Mouse (Mus musculus) limb, embryonic 14.5 days (tissue): Measurements from ENCODE around the gene Fam53b. TPM values are rescaled to one million over a fixed set of nuclear protein-coding genes. Genes with fewer than 3 reads are reported as not detected.

Experiments
- ATAC-seq: fragments of 200-750 bp; cut with Nextera tagmentation; 2 replicates; pipeline ENCODE4 v1.8.0; 2017; ENCODE audit warnings: low read depth, moderate number of reproducible peaks, moderate TSS enrichment; ENCODE audit not compliant: low FRiP score
- DNase-seq: peaks from one replicate; pipeline ENCODE4 v3.0.0-alpha.2; 2015; ENCODE audit warnings: low spot score
- H3K27ac ChIP-seq: fragments of 300-500 bp; sonication (generic); replicated peaks from 2 replicates; pipeline ENCODE4 v1.5.1; 2014; ENCODE audit warnings: low read depth, mild to moderate bottlenecking, low read length, moderate library complexity, mixed read lengths
- H3K27me3 ChIP-seq: fragments of 300-500 bp; sonication (generic); 2 replicates; pipeline ENCODE4 v1.6.1; 2014; ENCODE audit warnings: low read length, mixed read lengths; ENCODE audit not compliant: control insufficient read depth, insufficient read depth
- H3K36me3 ChIP-seq: fragments of 300-500 bp; sonication (generic); 2 replicates; pipeline ENCODE4 v1.6.1; 2014; ENCODE audit warnings: mild to moderate bottlenecking, low read length, moderate library complexity, mixed read lengths; ENCODE audit not compliant: control insufficient read depth, insufficient read depth
- H3K4me1 ChIP-seq: fragments of 300-500 bp; sonication (generic); 2 replicates; pipeline ENCODE4 v1.6.1; 2014; ENCODE audit warnings: antibody characterized with exemption, low read length, mixed read lengths; ENCODE audit not compliant: control insufficient read depth, insufficient read depth
- H3K4me2 ChIP-seq: fragments of 300-500 bp; sonication (generic); replicated peaks from 2 replicates; pipeline ENCODE4 v1.6.1; 2014; ENCODE audit warnings: low read depth, mild to moderate bottlenecking, low read length, moderate library complexity; ENCODE audit not compliant: severe bottlenecking
- H3K4me3 ChIP-seq: fragments of 300-500 bp; sonication (generic); replicated peaks from 2 replicates; pipeline ENCODE4 v1.5.1; 2014; ENCODE audit warnings: low read length
- H3K9ac ChIP-seq: fragments of 300-500 bp; sonication (generic); 2 replicates; pipeline ENCODE4 v1.6.1; 2014; ENCODE audit warnings: mild to moderate bottlenecking, low read depth, low read length, moderate library complexity; ENCODE audit not compliant: severe bottlenecking
- H3K9me3 ChIP-seq: fragments of 300-500 bp; sonication (generic); 2 replicates; pipeline ENCODE4 v1.6.1; 2016; ENCODE audit warnings: low read length; ENCODE audit not compliant: control insufficient read depth
- POLR2A ChIP-seq: fragments of 200-500 bp; IDR thresholded peaks from 2 replicates; pipeline ENCODE4 v1.8.0; 2012; ENCODE audit warnings: inconsistent platforms, mild to moderate bottlenecking, moderate library complexity, borderline replicate concordance; ENCODE audit not compliant: insufficient read depth, insufficient read length; ENCODE audit errors: extremely low read depth
- WGBS: fragments of 180-500 bp; shearing (Covaris S2); extraction: QIAGEN DNeasy Blood & Tissue Kit; methylation state at CpG from one replicate; pipeline ENCODE4 v1.1.7; 2014; 5-methylcytosine and 5-hydroxymethylcytosine counted together
- polyA plus RNA-seq, 2 experiments: library from polyadenylated mRNA; depleted of rRNA in 1 of 2; stranded (reverse) in 1 of 2; unstranded in 1 of 2; fragments of >200 nt; fragmentation: Nextera tagmentation in 1 of 2; extraction: Ambion mirVana in 1 of 2; gene quantifications; 2 replicates each; pipeline versions ENCODE4 v1.2.1 to v1.2.3; 2012 to 2014

Gene Fam53b
- polyA plus RNA-seq, 2 experiments: 15.1 to 20.8 TPM

- 90% methylated on average over 12 of the region's 12 CpGs for WGBS
- no peak overlapping the region for H3K9ac ChIP-seq
- no peak overlapping the region for H3K27ac ChIP-seq
- no peak for ATAC-seq
- no peaks in the 10 kb centered on the region for H3K9me3 ChIP-seq
- TF ChIP-seq POLR2A: no peak
- H3K4me1 ChIP-seq: no peaks in the 10 kb centered on the region
- no peak overlapping the region for H3K4me2 ChIP-seq
- H3K4me3 ChIP-seq: no peak overlapping the region
- no peaks in the 10 kb centered on the region for H3K27me3 ChIP-seq
- DNase-seq: no peak
- no peaks in the 10 kb centered on the region for H3K36me3 ChIP-seq
These were observed 91.0 kb downstream of the Fam53b start for GRCm38 (mm10) chr7:132722401-132723370.

- H3K27ac ChIP-seq: no peak overlapping the region
These were observed 93.1 kb downstream of the Fam53b start for GRCm38 (mm10) chr7:132720562-132720961.

GRCm38 (mm10) chr7:132719570-132719969 is 94.1 kb downstream of the Fam53b start:
- H3K9me3 ChIP-seq: no peaks in the 10 kb centered on the region
- WGBS: 85% methylated on average over 4 of the region's 4 CpGs
- DNase-seq (no peak), ATAC-seq (no peak)
- H3K4me2 ChIP-seq: no peak overlapping the region
- no peak for TF ChIP-seq POLR2A
- H3K4me3 ChIP-seq: no peak overlapping the region
- peaks cover 10% of the 10 kb centered on the region for H3K36me3 ChIP-seq
- H3K9ac ChIP-seq: no peak overlapping the region
- peaks cover 3% of the 10 kb centered on the region for H3K4me1 ChIP-seq
- no peak overlapping the region for H3K27ac ChIP-seq
- no peaks in the 10 kb centered on the region for H3K27me3 ChIP-seq

More at GRCm38 (mm10) chr7:132720562-132720961, 93.1 kb downstream of the Fam53b start:
- WGBS: 82% methylated on average over 8 of the region's 8 CpGs
- H3K4me2 ChIP-seq: no peak overlapping the region
- no peak overlapping the region for H3K4me3 ChIP-seq
- ATAC-seq (peak; percentile 29; the same call in 1 of the 2 replicates), DNase-seq (no peak)
- H3K36me3 ChIP-seq: peaks cover 2% of the 10 kb centered on the region; the same call in 1 of the 2 replicates
- no peak for TF ChIP-seq POLR2A
- H3K9ac ChIP-seq: no peak overlapping the region
- no peaks in the 10 kb centered on the region for H3K9me3 ChIP-seq
- no peaks in the 10 kb centered on the region for H3K4me1 ChIP-seq
- no peaks in the 10 kb centered on the region for H3K27me3 ChIP-seq

- WGBS: 93% methylated on average over 4 of the region's 4 CpGs
- DNase-seq (no peak), ATAC-seq (no peak)
- H3K4me2 ChIP-seq: no peak overlapping the region
- peaks cover 23% of the 10 kb centered on the region for H3K4me1 ChIP-seq
- H3K9me3 ChIP-seq: no peaks in the 10 kb centered on the region
- no peak overlapping the region for H3K27ac ChIP-seq
- H3K4me3 ChIP-seq: no peak overlapping the region
- peaks cover 17% of the 10 kb centered on the region for H3K36me3 ChIP-seq
- no peak overlapping the region for H3K9ac ChIP-seq
- TF ChIP-seq POLR2A: no peak
- no peaks in the 10 kb centered on the region for H3K27me3 ChIP-seq
These were observed 98.4 kb downstream of the Fam53b start for GRCm38 (mm10) chr7:132715259-132715658.

GRCm38 (mm10) chr7:132714236-132714923 is 99.3 kb downstream of the Fam53b start:
- 33% methylated on average over 6 of the region's 6 CpGs for WGBS
- Histone ChIP-seq H3K36me3 (peaks cover 17% of the 10 kb centered on the region), H3K9me3 (no peaks in the 10 kb centered on the region), H3K27me3 (no peaks in the 10 kb centered on the region), H3K27ac (0 out of 2 replicates have a peak overlapping the region, but pooled peaks have one; percentile 38), H3K4me2 (no peak overlapping the region), H3K9ac (peak overlapping the region; percentile 9; the same call in 1 of the 2 replicates), H3K4me1 (peaks cover 23% of the 10 kb centered on the region), H3K4me3 (no peak overlapping the region)
- ATAC-seq: peak; percentile 59
- TF ChIP-seq POLR2A: no peak
- peak; percentile 54 for DNase-seq
